Mouse (Mus musculus): Measurements from ENCODE around the gene Ankrd34a.

Gene Ankrd34a

GRCm38 (mm10) chr3:96596228-96596707 lies at the start of gene Ankrd34a:
Gene Ankrd34a (plus strand): TSS chr3:96596636.
- peak; percentile 61 for DNase-seq

- DNase-seq = no peak
Measured at GRCm38 (mm10) chr3:96546880-96547279, 49.6 kb upstream of the Ankrd34a start.

GRCm38 (mm10) chr3:96547389-96547960 lies 49.0 kb upstream of the Ankrd34a start:
- peak; percentile 89 for DNase-seq

GRCm38 (mm10) chr3:96548824-96549223 lies 47.6 kb upstream of the Ankrd34a start:
- DNase-seq = no peak

- no peak for DNase-seq
Measured at GRCm38 (mm10) chr3:96549346-96549745, 47.1 kb upstream of the Ankrd34a start.

DNA sequence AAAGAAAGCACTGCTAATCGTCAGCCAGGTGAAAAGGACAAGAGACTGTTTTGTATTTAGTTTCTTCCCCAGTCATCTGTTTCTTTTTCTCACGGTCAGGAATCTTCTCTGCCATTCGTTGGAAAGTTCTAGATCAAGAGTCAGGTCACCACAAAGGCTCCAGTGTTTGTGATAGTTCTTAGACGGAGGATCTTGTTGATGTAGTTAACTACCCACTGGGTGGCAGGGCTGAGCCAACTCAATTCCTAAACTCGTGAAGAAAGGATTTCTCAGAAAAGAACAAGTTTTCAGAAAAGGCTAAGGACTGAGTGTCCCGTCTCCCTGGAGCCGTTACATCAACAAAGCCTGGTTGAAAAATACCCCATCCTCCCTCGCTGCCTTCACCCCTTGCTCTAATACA lies 45.2 kb upstream of the Ankrd34a start:
- peak; percentile 86 for DNase-seq

DNA sequence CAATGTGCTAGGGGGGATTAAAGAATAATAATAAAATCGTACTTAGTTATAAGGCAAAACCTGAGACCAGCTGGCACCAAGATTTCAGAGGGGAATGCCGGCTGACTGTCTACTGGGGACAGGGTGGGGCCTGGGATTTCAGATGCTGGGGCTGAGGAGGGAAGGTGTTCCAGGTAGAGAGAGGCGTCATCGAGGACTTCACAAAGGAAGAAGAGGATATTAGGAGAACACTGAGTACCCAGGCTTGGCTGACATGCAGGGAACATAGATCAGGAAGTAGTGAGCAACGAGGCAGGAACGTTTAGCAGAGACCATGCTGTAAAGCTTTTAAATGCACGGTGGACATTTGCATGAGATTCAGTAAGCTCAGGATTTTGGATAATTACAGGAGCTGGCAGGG lies 44.5 kb upstream of the Ankrd34a start:
- DNase-seq = no peak

GRCm38 (mm10) chr3:96553601-96554000 lies 42.8 kb upstream of the Ankrd34a start:
- DNase-seq = no peak

DNA sequence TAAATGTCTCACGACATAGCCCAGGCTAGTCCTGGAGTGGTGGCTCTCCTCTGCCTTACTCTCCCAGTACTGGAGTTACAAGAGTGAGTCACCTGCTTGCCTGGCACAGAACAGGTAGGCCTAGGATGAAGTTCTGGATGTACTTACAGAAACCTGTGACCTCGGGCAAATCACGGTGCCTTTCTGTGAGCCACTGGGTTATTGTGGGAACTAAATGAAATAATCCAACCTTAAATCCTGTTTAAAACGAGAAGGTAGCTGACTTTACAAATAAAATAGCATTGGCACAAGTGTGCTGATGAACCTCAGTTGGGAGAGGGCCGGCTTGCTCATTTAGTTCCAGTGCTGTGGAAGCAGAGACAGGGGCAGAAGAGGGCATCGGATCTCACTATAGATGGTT lies 42.2 kb upstream of the Ankrd34a start:
- no peak for DNase-seq

- peak; percentile 94 for DNase-seq
Measured at GRCm38 (mm10) chr3:96555041-96555596, 41.3 kb upstream of the Ankrd34a start.

DNA sequence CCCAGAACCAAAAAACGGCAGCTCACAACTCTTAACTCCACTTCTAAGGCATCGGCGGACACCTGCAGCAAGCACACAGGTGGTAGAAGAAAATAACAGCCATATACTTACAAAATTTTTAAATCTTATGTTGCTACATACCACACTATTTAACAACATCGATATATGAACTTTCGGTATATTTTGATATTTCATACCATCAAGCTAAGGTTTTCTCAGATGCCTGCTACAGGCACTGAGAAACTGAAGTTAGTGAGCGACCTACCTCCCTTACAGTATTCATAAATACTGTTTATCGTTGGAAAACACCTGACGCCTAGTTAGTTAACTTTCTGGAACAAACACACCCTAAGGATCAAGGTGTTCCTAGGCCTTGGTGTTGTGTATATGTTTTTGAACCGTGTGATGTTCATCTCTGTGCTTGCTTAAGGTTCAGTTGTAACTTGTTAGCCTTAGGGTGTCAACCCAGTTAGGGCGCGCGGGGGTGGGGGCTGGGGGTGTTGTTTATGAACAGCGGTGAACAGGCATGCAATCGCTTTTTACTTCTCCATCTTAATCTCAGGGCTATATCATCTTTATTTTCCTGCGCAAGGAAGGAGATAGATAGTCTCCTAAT lies 40.3 kb upstream of the Ankrd34a start:
- no peak for DNase-seq

GRCm38 (mm10) chr3:96556651-96557635 lies 39.5 kb upstream of the Ankrd34a start:
- no peak for DNase-seq

- DNase-seq = peak; percentile 100
Measured at GRCm38 (mm10) chr3:96557694-96558093, 38.7 kb upstream of the Ankrd34a start, which contains the start of gene Txnip. Gene Txnip (plus strand): TSS chr3:96557957.

GRCm38 (mm10) chr3:96558159-96558558 lies 38.3 kb upstream of the Ankrd34a start:
- peak; percentile 54 for DNase-seq

DNA sequence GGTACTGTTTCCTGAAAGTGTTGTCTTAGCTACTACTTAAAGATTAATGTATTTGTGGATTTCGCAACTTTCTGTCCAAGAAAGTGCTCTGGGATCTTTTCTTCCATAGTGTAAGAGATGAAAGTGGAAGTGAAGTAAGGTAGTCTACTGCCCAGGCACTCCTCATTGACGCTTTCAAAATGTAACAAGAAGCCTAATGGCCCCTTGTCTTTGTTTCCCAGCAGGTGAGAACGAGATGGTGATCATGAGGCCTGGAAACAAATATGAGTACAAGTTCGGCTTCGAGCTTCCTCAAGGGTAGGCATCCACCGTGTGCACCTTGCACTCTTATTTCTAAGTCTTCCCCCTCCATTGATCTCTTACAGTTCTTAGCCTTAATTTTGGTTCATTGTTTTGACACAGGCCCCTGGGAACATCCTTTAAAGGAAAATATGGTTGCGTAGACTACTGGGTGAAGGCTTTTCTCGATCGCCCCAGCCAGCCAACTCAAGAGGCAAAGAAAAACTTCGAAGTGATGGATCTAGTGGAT lies 37.7 kb upstream of the Ankrd34a start:
- no peak for DNase-seq

GRCm38 (mm10) chr3:96559398-96559910 lies 37.0 kb upstream of the Ankrd34a start:
- no peak for DNase-seq

DNA sequence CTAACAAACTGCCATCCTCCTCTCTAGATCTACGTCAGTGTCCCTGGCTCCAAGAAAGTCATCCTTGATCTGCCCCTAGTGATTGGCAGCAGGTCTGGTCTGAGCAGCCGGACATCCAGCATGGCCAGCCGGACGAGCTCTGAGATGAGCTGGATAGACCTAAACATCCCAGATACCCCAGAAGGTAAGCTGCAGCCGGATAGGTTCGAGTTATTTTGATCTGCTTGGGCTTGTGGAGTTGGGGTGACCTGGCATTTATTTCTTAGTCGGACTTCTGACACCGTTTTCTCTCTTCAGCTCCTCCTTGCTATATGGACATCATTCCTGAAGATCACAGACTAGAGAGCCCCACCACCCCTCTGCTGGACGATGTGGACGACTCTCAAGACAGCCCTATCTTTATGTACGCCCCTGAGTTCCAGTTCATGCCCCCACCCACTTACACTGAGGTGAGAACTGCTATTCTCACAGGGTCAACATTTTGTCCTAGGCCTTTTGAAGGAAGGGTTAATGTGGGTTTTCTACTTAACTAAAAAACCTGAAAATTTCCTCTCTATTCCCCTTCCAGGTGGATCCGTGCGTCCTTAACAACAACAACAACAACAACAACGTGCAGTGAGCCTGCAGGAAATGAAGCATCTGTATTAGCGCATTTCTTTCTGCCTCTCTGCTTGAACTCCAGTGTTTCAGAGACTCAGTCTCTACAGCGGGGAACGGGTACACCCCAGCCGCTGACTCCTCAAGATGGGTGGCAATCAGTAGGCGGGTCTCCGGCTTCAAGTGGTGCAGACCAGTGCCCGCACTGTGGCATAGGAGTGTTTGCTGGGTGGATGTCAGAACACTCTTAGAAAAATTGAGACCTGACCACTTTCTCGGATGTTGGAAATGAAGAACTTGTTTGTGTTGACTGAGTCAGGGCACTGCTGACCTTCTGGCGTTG lies 36.3 kb upstream of the Ankrd34a start:
- DNase-seq = no peak

DNA sequence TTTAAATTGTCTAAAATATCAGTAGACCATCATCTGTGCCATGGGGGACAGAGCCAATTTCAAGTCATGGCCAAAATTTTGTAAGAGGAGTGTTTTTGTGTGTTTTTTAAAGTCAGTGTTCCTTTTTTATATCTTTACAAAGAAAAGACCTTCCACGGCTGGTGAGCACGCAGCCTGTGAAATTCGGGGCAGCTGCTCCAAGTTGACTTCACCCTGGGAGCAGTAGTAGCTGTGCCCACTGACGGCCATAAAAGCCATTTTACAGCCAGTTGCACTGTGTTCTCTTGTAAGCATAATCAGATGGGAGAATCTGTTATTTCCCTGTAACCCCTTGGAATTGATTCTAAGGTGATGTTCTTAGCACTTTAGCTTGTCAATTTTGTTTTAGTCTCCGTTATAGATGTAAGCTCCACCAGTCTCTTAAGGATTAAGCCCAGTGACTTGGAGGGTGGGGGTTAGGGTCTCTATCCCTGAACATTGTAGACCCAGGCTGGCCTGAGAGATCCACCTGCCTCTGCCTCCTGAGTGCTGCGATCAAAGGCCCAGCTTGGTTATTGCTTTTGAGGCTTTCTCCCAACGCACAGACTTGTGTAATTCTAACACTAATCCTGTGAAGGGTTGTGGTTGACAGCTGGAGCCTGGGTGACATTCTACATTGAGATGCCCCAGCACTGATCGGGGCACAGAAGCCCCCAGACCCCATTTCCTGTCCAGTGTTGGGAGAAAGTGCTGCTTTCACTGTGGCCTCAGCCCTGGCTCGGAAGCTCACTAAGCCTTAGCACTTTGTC lies 35.4 kb upstream of the Ankrd34a start:
- DNase-seq = no peak

DNA sequence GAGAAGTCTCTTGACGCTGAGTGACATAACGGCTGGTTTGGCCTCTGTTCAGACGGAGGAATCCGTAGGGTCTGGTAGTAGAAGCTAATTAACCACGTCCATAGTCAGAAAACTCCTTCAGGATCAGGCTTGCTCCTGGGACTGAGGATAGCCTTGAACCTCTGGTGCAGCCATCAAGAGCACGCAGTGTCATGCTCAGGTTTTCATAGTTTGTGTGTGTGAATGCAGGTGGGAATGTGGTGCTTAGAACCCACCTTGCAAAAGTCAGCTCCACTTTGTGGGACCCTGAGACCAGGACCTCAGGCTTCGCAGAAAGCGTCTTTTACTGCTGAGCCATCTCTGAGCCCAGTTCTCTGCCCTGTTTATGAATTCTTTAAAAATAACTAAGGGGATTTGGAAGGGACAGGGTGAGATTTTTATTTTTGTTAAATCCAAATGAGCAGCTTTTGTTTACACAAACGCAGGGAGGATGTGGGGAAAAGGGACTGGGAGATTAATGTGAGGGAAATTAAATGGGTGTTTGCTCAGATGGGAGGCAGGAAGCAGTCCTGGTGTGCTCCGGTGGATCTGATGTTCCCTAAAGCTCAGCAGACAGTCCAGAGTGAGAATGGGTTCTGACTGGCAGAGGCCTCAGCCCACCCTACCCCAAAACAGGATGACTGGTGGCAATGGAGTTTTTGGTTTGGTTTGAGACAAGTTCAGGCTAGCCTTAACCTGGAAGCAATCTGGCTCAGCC lies 34.3 kb upstream of the Ankrd34a start:
- peak; percentile 64 for DNase-seq

GRCm38 (mm10) chr3:96563267-96563666 lies 33.2 kb upstream of the Ankrd34a start:
- DNase-seq = no peak

All from lung, postnatal 10 days (tissue).